Mouse (Mus musculus) NIH3T3 (cell line): ENCODE results near the gene Urb2.
"Not testable (repeated sequence)": the region's sequence is repeated elsewhere in the genome, so short reads cannot be mapped to it uniquely, and the experiment has no call there.

ENCODE experiments used
- DNase-seq: peaks from one replicate; pipeline ENCODE4 v3.0.0-alpha.2; 2012; ENCODE audit warnings: low read depth

Gene Urb2

DNA sequence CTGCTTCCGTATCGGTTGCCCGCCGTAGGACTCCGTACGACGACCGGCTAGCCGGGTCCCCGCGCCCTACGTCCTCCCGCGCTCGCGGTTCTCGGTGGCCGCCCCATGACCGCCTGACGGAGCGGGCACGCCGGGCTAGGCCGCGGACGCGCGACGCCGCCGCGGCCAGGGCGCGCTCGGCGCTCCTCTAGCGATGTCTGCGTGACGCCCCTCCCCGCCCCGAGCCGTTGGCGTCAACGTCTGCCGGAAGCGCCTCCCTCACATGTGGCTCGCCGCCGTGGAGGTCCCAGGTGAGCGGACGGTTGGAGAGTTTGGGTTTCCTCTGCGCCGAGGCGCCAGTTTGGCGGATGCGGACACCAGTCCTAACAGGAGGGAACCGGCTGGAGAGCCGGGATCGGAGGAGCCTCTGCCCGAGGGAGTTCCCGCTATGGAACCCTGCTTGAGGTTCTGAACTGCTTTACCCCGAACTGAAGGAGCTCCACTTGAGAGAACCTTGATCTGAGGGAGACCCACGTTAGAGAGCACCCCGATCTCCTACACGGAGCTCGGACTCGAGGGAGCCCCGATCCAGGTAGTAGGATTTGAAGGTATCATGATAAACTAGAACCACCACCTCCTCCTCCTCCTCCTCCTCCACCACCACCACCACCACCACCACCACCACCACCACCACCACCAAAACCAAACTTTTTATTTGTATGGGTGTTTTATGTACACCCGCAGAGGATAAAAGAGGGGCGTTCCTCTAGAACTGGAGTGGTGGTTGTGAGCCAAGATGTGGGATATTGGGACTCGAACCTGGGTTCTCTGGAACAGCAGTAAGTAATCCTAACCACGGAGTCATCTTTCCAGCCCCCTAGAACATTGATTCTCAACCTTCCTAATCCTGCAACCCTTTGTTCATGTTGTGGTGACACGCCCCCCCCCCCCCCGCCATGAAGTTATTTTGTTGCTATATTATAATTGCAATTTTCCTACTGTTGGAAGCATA is at the start of gene Urb2, which contains the start of gene Taf5l:
TSS of gene Urb2 (plus strand) at position 272 of the 991 bp plus-strand sequence.
TSS of gene Taf5l (minus strand) at position 161 of the 991 bp plus-strand sequence.
- DNase-seq = peak; percentile 94

DNA sequence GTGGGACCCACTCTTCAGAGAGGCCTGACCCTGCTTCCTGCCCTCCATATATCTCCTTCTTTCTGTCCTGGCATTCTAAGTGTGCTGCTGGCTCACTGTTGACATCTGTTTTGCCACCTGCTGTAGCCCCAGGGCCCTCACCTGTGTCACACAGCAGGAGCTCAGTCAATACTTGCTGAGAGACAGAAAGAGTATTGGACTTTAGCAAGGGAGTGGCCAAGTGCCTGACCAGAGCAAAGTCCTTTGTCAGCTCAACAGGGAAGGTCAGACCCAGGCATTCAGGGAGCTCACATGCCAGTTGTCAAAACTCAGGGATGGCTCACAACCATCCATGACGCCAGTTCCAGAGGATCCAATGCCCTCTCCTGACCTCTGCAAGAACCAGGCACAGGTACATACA is 47.8 kb upstream of the Urb2 start:
- no peak for DNase-seq

DNA sequence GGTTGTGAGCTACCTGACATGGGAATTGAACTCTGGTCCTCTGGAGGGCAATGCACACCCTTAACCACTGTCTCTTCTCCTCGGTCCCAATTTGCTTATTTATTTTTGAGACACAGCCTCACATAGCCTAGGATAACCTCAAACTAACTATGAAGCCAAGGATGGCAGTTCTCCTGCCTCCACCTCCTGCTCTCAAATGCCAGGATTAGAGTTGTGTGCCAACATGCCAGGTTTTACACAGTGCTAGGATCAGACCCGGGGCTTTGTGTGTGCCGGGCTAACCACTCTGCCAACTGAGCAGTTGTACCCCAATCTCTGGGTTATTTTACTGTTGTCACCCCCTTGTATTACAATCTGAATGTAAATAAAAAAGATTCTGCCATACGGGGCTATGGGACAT is 43.8 kb upstream of the Urb2 start:
- no peak for DNase-seq

DNA sequence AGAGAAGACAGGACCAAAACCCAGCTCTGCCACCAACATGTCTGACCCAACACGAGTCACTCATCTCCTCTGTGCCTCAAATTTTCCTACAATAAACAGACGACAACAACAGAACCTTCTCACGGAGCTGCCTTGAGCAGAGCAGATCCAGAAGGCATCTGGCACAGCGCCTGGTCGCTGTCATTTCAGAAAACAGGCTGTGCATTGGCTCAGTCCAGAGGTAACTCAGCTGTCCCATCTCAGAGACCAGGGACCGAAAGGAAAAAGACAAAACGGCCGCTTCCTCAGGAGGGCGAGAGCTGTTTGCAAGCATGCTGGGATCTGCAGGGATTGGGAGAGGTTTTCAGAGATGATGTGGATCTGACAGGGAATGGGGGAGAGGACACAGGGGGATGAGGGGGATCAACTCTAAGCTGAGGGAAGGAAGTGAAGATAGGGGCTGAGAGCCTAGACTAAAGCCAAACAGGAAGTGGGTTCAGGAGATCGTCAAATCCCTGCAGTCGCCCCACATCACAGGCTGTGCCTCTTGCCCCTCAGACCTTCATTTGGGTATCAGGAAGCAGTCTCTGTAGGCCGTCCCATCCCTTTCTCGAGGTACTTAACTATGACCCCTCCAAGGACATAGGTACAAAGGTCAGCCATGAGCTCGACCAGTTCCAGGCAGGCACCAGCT is 43.0 kb upstream of the Urb2 start:
- DNase-seq = peak; percentile 29

DNA sequence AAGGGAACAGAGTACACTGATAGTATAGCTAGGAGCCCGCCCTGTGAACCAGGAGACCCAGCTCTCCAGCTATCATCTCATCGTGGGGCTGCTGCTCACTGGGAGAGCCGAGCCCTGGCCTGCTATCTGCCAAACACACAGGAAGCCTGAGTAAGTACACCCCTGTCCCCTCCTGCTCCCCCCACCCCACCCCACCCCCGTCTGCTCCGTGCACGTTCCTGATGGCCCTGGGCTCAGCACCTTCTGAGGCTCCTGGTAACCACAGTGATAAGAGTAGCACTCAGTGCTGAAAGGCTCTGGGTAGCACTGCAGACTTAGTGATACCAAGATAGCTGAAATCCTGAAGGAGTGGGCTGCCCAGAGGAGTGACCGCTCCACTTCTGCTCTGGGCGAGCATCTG is 42.4 kb upstream of the Urb2 start:
- no peak for DNase-seq

DNA sequence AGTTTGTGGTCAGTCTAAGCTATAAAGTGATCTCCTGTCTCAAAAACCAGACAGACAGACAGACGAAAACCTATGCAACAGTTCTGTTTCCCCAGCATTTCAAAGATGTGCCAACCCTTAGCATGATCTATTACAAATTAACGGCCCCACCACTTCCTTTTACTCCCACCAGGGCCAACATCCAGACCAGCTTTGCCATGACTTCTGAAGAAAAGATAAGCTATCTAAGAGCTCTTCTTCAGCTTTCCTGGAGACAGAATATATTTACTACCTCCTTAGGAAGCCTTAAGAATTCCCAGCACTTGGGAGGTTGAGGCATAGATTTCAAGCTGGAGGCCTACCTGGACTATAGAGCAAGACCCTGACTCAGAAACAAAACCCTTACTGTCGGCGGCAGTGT is 41.1 kb upstream of the Urb2 start:
- DNase-seq = no peak

DNA sequence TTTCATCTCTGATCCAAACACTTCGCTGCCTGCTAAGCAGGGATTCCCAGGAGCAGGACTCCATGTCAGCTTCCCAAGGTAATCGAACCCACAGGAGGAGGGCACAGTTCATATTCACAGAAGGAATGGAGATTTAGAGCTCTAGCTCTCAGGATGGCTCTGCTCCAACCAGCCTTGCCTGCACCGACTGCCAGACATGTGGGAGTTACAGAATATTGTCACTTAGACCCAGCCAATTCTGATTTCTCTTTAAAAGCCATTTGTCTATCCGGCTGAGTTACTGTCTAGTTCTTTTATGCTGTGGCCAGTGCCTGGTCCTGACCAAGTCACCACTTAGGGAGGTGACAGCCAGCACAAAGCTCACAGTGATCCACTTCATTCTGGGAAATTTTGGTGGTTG is 39.6 kb upstream of the Urb2 start:
- peak; percentile 12 for DNase-seq

DNA sequence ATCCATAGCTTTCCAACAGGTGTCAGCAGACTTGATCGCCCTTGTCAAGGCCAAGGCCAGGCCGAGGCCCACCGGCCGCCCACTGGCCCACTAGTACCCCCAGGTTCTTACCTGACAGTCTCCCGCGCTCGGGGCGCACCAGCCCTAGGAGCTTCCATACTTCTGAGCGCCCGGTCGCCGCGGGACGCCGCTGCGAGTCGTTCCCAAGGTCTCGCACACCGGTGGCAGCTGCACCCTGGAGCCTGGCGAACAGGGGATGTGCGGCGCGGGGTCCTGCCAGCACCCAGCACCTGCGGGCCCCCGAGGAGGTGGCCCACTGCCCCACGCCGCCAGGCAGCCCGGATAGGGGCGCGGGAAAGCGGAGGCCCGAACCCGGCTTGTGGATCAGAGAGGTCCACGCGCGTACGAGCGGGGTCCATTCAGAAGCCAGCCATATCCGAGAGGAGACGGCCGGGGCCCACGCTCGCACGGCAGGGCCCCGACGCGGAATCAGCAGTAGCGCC is 39.0 kb upstream of the Urb2 start:
- DNase-seq = peak; percentile 31

DNA sequence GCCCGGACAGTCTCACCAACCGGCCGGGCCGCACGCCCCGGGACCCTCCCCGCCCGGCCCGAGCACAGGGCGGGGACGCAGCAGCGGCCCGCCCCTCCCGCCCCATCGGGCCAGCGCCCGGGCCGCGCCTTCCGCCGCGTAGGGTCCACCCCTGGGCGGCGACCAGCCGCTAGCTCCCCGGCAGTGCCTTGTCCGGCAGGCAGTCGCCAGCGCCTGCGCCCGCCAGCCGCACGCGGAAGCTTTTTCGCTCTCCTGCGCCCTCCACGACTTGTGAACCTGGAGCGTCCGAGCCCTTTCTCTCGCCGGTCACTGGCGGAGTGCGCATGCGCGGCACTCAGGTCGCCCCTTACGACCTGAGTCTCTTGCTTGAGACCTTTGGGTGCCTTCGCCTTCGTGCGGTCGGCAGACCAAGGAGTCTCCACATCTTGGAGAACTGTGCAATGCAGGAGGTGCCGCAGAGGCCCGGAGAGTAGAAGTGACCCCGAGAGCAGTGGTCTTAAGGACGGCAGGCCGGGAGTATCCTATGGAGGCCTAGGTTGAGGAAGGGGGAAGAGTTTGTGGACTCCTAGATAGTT is 38.4 kb upstream of the Urb2 start, which contains the start of gene Abcb10:
TSS of gene Abcb10 (minus strand) at position 297 of the 575 bp plus-strand sequence.
- peak; percentile 94 for DNase-seq

DNA sequence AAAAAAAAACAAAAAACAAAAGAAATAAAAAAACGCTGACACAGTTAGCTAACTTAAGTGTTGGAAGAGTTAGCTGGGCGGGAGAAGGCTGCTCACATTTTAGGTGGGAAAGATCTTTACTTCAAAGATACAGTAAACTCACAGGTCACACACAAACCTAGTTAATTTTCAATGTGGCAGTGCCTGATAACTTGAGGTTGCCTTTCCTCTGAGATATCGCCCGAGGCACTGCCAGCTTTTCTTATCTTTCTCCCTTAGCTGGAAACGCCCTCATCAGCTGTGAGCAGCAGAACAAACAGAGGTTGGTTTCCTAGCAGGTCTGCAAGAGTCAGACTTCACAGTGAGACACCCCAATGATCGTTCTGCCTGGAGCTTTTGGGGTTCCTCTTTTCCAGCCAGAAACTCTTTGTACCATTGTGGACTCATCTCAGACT is 32.7 kb upstream of the Urb2 start:
- no peak for DNase-seq

DNA sequence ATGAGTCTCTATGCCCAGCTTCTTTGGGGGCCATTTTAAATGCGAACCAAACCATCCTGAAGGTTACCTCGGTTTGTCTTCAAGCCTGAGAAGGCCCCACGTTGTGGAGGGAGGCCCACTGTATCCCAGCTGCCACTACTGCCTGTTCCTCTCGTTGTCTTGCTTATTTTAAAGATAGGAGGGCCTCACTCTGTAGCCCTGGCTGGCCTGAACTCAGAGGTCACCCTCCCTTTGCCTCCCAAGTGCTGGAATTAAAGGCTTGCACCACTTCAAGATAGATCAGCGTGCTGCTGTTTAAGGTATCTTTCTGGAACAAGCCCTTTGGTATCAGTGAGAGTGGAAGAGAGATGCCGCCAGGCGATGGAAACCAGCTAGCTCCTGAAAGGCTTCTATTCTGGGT is 32.2 kb upstream of the Urb2 start:
- no peak for DNase-seq

DNA sequence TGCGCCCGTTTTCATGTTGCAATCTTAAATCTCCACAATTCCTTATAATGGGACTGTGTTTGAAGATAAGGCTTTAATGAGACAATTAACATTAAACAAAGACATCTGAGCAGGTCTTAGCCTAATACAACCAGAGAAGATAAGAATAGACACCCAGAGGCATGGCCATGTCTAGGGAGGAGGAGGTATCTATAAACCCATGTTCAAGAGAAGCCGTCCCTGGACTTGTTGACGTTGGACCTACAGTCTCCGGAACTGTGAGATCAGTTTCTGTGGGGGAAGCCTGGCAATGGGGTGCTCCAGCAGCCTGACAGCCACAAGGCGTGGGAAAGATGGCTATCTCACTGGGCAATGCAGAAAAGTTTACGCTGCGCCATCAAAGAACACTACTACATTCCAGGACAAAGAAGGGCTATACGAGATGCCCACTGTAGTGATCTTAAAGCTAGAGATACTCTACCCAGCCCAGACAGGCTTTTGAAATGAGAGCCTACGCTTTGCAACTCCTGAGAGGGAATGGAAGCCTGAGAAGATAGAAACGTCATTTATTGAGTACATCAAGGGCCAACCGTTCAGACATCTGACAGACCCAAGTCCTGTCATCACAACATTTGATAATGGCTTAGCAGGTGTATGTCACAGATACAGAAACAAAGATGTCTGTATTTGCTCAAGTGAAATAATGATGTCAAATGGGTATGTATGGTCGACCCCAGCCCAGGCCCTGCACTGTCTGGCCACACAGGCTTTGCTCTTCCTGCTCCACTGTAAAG is 30.8 kb upstream of the Urb2 start:
- no peak for DNase-seq

DNA sequence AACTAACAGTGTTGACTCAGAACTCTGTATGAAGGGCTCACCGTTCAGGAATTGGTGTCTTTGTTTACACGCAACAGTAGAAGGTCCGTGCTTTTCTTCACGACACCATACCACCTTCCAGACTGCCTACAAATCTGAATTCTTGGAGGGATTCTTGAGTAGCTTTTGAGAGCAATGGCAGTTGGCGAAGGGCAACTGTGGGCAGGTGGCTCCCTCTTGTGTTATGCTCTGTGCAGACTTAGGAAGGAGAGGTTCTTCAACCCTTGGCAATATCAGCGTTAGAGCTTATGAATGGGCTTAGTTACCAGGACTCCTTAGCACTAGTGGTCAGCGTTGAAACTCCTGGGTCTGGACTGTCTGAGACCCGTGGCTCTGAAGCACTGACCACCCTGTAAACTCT is 28.7 kb upstream of the Urb2 start:
- DNase-seq = peak; percentile 73

DNA sequence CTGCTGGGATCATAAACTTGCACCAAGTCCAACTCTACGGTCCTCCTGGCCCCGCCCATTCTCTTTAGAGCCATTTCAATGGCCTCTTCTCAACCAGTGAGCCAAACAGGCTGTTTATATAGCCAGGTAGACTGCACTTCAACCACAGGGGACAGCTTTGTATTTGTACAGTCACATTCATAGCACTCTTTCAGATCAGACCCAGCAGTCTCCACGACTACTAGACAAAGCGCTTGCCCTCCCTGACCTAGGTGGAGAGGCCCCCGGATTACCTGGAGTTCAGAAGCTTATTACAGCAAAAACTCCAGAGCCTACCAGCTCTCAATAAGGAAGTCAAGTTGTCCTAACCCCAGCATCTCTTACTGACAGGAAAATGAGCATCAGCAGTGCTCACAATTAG is 27.7 kb upstream of the Urb2 start:
- no peak for DNase-seq

DNA sequence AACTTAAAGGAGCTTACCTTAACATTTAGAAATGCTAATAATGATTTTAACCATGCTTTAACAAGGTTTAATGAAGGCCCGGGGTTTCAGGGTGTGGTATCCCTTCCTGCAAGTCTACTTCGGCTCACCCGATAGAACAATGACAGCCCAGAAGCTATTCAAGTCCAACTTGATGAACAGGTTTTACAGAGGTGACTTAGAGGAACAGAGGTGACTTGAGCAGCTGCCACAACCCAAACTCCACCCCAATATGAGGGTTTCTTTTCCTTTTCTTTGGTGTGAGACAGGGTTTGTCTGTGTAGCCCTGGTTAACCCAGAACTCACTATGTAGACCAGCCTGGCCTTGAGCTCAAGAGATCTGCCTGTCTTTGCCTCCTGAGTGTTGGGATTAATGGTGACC is 27.3 kb upstream of the Urb2 start:
- no peak for DNase-seq

DNA sequence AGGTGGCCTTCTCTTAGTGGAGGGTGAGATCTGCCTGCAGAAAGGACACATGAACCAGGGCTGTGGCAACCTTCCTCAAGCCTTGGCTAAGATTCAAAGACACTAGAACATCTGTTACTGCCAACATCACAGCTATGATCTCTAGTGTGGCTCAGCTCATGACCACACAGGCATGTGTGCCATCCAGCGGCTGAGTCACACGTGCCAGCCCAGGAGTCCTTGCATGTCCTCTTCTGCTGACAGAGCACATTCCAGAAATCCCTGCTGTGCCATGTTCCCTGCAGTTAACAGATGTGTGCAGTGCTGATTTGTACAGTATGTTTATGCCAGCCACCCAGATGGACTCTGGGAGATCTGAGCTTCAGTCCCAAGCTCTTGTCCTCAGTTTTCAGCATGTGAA is 21.7 kb upstream of the Urb2 start:
- no peak for DNase-seq

DNA sequence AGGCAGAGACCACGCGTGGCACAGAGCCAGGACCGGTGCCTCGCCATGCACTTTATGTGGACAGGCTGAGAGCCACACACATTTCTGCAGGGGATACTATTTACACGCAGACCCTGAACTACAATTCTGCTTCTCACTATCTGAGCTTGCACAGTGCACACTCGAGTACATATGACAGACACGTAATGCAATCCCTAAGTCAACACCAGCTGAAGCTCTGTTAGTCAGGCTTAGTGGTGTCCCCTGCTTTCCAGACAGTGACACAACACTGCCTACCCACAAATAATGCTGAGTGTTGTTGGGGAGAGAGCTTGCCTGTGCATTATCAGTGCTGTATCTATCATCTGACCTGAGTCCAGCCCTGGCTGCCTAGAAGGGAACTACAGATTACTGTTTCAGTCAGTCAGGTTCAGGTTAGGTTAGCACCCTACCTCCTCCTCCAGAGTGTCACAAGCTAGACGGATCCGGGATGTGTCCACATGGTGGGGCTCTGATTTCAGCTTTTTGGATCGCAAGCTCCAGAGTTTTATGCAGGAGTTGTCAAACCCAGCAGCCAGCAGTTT is 18.7 kb upstream of the Urb2 start:
- no peak for DNase-seq

DNA sequence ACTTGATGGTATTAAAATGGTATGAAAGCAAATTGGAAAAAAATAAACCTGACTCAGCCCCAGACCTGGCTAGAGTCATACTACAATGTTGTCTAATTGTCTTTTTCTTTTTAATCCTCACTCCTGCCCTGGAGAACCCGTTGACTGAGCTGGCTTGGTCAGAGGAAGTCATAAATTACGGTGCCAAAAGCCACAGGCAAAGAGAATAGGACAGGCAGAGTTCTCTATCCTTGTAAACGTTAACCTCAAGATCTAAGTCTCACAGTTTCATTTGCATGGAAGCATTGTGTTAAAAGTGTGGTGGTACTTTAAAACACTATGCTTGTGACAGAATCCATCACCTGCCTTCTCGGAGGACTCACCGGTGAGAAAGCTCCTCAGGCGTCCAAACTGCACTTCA is 13.5 kb upstream of the Urb2 start:
- no peak for DNase-seq

DNA sequence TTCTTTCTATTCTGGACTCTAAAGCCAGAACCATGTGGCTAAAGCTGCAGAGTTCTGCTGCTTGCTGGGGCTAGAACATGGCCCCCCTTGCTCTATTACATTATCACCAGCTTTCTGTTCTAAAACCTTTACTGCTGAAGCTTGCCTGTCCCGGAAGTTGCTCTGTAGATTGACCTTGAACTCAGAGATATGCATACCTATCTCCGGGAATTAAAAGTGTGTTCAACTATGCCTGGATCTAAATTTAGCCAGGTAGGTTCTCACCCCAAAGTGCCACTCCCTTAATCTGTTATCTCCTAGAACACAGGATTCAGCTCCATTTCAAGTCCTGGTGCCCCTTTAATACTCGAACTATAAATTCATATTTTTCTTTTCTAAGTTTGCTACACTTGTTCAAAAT is 9.7 kb upstream of the Urb2 start:
- DNase-seq = no peak

DNA sequence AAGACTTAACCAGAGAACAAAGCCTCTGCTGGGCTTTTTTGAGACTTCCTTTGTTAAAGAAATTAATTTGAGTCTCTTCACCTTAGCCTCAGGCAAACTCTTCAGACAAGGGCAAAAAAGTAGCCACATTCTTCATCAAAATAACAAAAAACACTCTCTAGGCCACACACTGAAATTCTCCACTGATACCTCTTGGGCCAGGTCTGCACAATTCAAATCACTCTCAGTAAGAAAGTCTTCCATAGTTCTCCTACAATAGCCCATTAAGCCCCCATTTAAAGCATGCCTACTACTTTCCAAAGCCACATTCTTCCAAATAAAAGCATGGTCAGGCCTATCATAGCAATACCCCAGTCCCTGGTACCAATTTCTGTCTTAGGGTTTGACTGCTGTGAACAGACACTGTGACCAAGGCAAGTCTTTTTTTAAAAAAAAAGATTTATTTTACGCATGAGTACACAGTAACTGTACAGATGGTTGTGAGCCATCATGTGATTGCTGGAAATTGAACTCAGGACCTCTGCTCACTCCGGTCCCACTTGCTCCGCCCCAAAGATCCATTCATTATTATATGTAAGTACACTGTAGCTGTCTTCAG is 9.2 kb upstream of the Urb2 start:
- no peak for DNase-seq

DNA sequence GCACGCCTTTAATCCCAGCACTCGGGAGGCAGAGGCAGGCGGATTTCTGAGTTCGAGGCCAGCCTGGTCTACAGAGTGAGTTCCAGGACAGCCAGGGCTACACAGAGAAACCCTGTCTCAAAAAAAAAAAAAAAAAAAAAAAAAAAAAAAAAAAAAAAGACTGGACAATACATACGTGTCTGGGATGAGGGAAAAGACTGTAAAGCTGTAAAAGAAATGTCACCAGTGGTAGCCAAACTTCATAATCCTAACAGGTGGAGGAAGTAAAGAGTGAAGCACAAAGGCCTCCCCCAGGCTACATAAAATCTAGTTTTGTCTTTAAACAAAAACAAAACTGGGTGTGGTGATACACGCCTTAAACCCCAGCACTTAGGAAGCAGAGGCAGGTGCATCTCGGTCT is 7.0 kb upstream of the Urb2 start:
- not testable (repeated sequence) for DNase-seq
